Mouse (Mus musculus): ENCODE data around the gene Ptgis.
A peak's percentile ranks its signal among the peaks of the same experiment; 100 is the strongest.
"Not testable (repeated sequence)": the region's sequence is repeated elsewhere in the genome, so short reads cannot be mapped to it uniquely, and the experiment has no call there.

Gene Ptgis

GRCm38 (mm10) chr2:167232132-167233008, 8.0 kb downstream of the Ptgis start:
- DNase-seq (ENCODE audit: low spot score in 2 of 2), result peak; percentile 54 to 65

GRCm38 (mm10) chr2:167230554-167230953, 9.8 kb downstream of the Ptgis start:
- DNase-seq (ENCODE audit: low spot score in 2 of 2), result no peak

- no peak for DNase-seq (ENCODE audit: low spot score in 2 of 2)
Observed at GRCm38 (mm10) chr2:167224937-167225336, 15.5 kb downstream of the Ptgis start.

GRCm38 (mm10) chr2:167224194-167224593, 16.2 kb downstream of the Ptgis start:
- DNase-seq (ENCODE audit: low spot score in 2 of 2), result no peak

GRCm38 (mm10) chr2:167222152-167222551, 18.3 kb downstream of the Ptgis start:
- DNase-seq (ENCODE audit: low spot score in 2 of 2), result peak; percentile 63 to 80

- DNase-seq (ENCODE audit: low spot score in 2 of 2), result no peak
Observed at GRCm38 (mm10) chr2:167221159-167221845, 19.1 kb downstream of the Ptgis start.

GRCm38 (mm10) chr2:167220736-167221135, 19.7 kb downstream of the Ptgis start:
- DNase-seq (ENCODE audit: low spot score in 2 of 2), result no peak

GRCm38 (mm10) chr2:167219154-167219775, 21.1 kb downstream of the Ptgis start:
- peak; percentile 73 to 83 for DNase-seq (ENCODE audit: low spot score in 2 of 2)

GRCm38 (mm10) chr2:167213666-167214065, 26.7 kb downstream of the Ptgis start:
- DNase-seq (ENCODE audit: low spot score in 2 of 2), result no peak

GRCm38 (mm10) chr2:167213076-167213475, 27.3 kb downstream of the Ptgis start:
- DNase-seq (ENCODE audit: low spot score in 2 of 2), result no peak

- peak; percentile 80 to 81 for DNase-seq (ENCODE audit: low spot score in 2 of 2)
Observed at GRCm38 (mm10) chr2:167212551-167212950, 27.9 kb downstream of the Ptgis start.

- no peak for DNase-seq (ENCODE audit: low spot score in 2 of 2)
Observed at GRCm38 (mm10) chr2:167212089-167212488, 28.3 kb downstream of the Ptgis start.

GRCm38 (mm10) chr2:167209900-167210299, 30.5 kb downstream of the Ptgis start:
- DNase-seq (ENCODE audit: low spot score in 2 of 2), result no peak

GRCm38 (mm10) chr2:167208984-167209383, 31.4 kb downstream of the Ptgis start:
- DNase-seq (ENCODE audit: low spot score in 2 of 2), result no peak

GRCm38 (mm10) chr2:167205918-167206629, 34.3 kb downstream of the Ptgis start:
- no peak for DNase-seq (ENCODE audit: low spot score in 2 of 2)

GRCm38 (mm10) chr2:167204686-167205085, 35.7 kb downstream of the Ptgis start:
- not testable (repeated sequence) for DNase-seq (ENCODE audit: low spot score in 2 of 2)

- DNase-seq (ENCODE audit: low spot score in 2 of 2), result no peak
Observed at GRCm38 (mm10) chr2:167203505-167204166, 36.8 kb downstream of the Ptgis start.

GRCm38 (mm10) chr2:167201463-167202291, 38.7 kb downstream of the Ptgis start:
- no peak for DNase-seq (ENCODE audit: low spot score in 2 of 2)

GRCm38 (mm10) chr2:167198660-167199427, 41.6 kb downstream of the Ptgis start:
- no peak for DNase-seq (ENCODE audit: low spot score in 2 of 2)

- peak in 1 of 2 experiments; percentile 59 for DNase-seq (ENCODE audit: low spot score in 2 of 2)
Observed at GRCm38 (mm10) chr2:167193361-167193760, 47.0 kb downstream of the Ptgis start.

All from heart, adult 9 months (tissue).